Mouse (Mus musculus) gastrocnemius, postnatal 10 days (tissue): Measurements from ENCODE around the gene Abcb11. TPM values are rescaled to one million over a fixed set of nuclear protein-coding genes. Genes with fewer than 3 reads are reported as not detected.
"Not testable (repeated sequence)": the region's sequence is repeated elsewhere in the genome, so short reads cannot be mapped to it uniquely, and the experiment has no call there.

Source experiments
- DNase-seq: peaks from one replicate; pipeline ENCODE4 v3.0.0; 2021; ENCODE audit warnings: mixed read lengths
- long read RNA-seq, 2 experiments: library from polyadenylated mRNA; stranded (forward); transcript quantifications; one replicate each; pipeline ENCODE4 v2.0.0; 2021
- total RNA-seq, 2 experiments: library from RNA; stranded (reverse); gene quantifications; 2 replicates each; pipeline ENCODE4 v1.2.3; 2021

Gene Abcb11
- total RNA-seq, result under 1 TPM in 1 of 2 experiments, not detected in 1; 0.05 TPM
- long read RNA-seq, experiment 1, result 0 reads
- long read RNA-seq, experiment 2, result 0 reads

- no peak for DNase-seq
Measured at GRCm38 (mm10) chr2:69342496-69343221, at the start of gene Abcb11. TSS of gene Abcb11 (minus strand) at chr2:69342616.

DNA sequence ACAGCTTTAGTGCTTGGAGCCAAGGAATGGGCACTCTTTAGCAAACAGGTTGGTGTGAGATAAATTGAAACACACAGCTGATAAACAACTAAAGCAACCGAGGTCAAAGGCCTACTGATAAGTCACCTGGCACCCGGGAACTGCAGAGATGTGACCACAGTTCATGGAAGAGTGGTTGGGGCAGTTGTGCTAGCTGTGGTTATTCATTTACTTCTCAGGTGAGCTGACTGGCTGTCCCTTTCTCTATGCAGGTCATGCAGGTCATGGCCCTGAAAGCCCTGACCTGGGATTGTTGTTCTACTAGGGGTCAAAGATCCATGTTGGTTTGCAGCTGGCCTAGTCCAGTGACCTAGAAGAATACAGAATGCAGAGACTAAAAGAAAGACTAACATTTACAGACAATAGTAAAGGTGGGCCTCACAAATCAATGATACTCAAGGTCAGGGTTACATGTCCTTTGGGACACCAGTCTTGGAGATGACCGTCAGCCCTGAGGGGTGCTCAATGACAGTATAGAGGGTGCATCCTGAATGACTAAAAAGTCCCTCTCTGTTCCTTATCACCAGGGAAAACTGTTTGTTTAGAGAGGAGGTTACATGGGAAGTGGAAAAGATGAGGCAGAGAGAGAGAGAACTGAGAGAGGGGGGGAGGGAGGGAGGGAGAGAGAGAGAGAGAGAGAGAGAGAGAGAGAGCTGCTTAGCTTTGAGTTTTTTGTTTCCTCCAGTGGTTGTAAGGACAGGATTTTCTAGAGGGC, 43.9 kb upstream of the Abcb11 start:
- no peak for DNase-seq

- DNase-seq, result no peak
Measured at GRCm38 (mm10) chr2:69382838-69383237, 40.4 kb upstream of the Abcb11 start.

- DNase-seq, result no peak
Measured at GRCm38 (mm10) chr2:69381740-69382139, 39.3 kb upstream of the Abcb11 start.

DNA sequence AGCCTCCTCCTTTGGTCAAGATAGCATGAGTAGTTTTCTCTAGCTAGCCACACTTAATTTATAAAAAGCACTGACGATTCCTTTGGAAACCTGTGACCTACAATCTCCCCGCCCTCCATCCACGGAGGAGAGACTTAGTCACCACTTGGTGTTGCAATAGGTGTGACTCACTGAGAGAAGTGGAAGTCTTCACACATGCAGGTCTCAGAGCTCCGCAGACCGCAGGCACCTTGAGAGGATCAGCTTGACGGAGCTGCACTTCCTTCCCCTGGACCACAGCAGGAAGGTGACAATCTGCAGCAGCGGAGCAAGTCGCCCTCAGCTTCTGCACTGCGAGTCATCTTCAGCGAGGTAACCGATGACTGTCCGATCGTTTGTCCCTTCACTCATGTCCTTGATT, 37.9 kb upstream of the Abcb11 start, which contains the start of gene Dhrs9:
Gene Dhrs9 (plus strand): TSS at position 165 of the 400 bp plus-strand sequence.
- no peak for DNase-seq

DNA sequence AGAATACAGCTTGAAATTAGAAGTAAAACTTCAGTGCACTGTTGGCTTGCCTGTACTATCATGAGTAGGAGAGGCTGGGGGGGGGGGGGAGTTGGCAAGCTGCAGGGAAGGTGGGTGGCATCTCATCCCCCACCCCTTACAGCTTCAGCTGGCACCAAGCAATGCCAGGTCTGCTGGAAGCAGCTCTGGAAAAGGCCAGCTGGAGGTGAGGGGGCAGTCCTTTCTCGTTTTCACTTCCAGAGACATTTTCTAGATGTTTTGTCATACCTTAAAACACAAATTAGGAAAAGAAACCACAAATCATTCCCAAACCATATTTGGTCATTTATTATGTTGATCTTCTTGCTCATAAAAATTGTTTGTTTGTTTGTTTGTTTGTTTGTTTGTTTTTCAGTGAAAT, 37.4 kb upstream of the Abcb11 start:
- DNase-seq, result no peak

DNA sequence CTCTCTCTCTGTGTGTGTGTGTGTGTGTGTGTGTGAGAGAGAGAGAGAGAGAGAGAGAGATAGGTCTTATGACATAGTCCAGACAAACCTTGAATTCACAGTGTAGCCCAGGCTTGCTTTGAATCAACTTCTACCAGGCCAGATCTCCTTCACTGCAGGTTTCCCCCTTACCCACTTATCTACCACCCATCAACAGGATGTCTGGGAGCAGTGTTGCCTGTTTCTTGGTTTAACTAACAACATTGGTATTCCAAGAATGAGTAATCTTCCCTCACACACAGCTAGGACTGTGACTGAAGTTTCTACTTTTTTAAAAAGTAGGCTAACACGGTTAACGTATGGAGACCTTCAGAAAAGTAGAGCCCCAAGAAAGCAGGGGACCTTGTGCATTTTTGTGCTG, 34.4 kb upstream of the Abcb11 start:
- DNase-seq, result no peak

DNA sequence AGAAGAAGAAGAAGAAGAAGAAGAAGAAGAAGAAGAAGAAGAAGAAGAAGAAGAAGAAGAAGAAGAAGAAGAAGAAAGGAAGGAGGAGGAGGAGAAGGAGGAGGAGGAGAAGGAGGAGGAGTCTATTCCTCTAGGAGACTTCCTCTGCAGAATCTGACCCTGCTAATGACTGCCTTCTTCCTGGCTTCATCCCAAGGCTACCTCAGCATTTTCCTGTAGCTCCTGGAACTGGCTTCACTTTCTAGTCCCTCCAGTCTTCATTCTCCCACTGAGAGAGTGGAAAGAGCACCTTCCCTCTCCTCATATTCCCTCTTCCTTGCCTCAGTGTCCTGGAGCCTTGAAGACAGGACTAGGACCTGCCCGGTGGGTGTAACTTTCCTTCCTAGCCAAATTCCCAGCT, 22.9 kb upstream of the Abcb11 start:
- DNase-seq, result no peak

DNA sequence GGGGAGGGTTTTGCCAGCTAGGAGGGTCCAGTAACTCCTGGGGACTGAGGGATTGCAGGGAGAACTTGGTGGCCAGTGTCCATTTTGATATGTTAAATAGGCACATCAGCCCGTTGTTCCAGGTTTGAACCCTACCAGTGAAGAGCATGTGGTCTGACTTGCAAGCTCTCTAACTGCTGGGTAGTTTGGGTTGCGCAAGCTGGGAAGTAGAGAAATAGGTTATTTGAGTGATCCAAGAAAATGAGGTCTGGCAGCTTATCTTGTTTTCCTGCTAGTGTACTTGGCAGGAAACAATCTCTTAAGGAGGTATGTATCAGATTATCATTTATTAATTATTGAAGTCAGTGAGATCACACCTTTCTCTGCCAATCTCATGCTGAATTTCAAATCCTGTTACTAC, 22.4 kb upstream of the Abcb11 start:
- DNase-seq, result no peak

DNA sequence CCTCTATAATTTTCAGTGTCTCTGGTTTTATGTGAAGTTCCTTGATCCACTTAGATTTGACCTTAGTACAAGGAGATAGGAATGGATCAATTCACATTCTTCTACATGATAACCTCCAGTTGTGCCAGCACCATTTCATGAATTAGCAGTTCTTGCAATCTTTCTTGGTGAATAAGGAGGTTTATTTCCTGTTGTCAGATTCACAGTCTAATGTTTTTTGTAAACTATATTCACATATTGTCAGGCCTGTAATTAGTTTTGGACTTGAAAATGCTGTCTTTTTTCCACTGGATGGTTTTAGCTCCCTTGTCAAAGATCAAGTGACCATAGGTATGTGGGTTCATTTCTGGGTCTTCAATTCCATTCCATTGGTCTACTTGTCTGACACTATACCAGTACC, 13.0 kb upstream of the Abcb11 start:
- DNase-seq, result not testable (repeated sequence)

GRCm38 (mm10) chr2:69341506-69341905, 910 bp downstream of the Abcb11 start:
- no peak for DNase-seq

- not testable (repeated sequence) for DNase-seq
Measured at GRCm38 (mm10) chr2:69331523-69331922, 10.9 kb downstream of the Abcb11 start.

DNA sequence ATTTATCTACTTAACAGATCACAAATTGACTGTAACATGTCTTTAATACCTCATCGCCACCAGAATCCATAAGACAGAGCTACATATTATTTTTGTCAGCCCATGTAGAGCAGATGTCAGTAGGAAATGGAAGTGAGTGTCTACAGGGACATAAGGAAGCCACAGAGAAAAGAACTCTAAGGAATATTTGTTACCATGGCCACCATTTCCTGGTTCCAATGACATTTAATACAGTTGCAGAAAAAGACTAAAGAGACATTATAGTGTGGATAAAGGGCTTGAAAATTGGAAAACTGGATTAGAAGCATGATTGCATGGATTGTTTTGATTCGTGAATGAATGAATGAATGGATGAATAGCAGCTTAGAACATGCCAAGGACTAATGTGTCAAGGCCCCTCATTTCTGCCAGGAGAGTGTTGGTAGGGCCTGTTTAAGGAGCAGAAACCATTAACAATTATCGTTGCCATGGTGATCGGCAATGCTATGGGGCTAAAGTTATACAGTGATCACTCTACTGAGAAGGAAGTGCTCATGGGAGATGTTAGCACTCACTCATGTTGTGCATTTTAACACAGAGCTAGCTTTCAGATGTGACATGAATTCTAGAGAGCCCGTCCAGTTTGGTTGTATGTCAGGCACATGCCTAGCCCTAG, 13.8 kb downstream of the Abcb11 start:
- DNase-seq, result no peak

GRCm38 (mm10) chr2:69324881-69325660, 17.3 kb downstream of the Abcb11 start:
- no peak for DNase-seq

GRCm38 (mm10) chr2:69323018-69323417, 19.4 kb downstream of the Abcb11 start:
- no peak for DNase-seq

DNA sequence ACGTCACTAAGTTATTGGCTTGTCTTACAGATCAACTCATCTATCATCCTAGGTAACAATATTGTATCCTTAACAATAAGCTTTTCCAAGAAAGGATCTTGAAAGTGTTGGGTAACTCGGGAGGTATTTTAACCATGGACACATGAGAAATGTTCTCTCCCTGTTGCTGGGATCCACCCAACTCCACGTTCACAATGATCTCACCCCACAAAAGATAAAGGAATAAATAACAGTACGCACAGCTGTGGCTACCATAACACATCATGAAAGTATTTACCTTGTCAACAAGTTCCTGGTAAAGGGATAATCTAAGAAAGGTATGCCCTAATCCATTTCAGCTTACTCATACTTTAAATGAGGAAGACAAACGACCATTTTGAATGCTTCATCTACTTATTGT, 21.0 kb downstream of the Abcb11 start:
- DNase-seq, result no peak

DNA sequence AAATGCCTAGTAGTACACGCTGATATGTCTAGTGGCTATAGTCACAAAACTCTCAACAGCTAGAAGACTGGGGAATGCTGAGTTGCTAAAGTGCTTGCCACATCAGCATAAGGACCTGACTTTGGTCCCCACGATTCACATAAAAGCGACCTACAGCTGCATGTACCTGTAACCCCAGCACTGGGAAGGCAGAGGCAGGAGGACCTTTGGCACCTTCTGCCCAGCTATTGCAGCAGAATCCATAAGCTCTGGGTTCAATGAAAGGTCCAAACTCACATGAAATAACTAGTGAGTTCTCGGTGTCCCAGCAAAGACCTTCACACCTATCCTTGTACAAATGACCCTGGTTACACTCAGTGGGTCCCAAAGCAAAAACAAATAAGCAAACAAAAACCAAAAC, 31.1 kb downstream of the Abcb11 start:
- DNase-seq, result no peak

- no peak for DNase-seq
Measured at GRCm38 (mm10) chr2:69308136-69308535, 34.3 kb downstream of the Abcb11 start.

GRCm38 (mm10) chr2:69300568-69300967, 41.8 kb downstream of the Abcb11 start:
- not testable (repeated sequence) for DNase-seq

DNA sequence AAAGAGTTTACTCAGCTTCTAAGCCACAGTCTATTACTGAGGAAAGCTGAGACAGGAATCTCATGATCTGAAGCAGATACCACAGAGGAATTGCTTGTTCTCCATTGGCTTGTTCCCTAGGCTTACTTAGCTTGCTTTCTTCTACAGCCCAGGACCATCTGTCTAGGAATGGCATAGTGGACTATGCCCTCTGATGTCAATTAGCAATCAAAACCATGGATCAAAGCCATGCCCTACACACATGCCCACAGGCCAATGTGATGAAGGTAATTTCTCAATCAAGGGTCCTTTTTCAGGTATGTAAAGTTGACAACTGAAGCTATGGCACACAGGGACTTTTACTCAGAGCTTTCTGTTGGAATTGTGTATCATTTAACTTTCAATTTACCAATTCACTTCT, 47.9 kb downstream of the Abcb11 start:
- no peak for DNase-seq

- DNase-seq, result no peak
Measured at GRCm38 (mm10) chr2:69288989-69289388, 53.4 kb downstream of the Abcb11 start.

GRCm38 (mm10) chr2:69275875-69276274, 66.5 kb downstream of the Abcb11 start:
- DNase-seq, result no peak
